Mouse (Mus musculus): ENCODE measurements around the gene Dhdds. TPM values are rescaled to one million over a fixed set of nuclear protein-coding genes. Genes with fewer than 3 reads are reported as not detected.

Dhdds gene
- total RNA-seq (2014; fragmentation: Nextera tagmentation): 45.3 and 57.1 TPM in 2 replicates
- 22.8 and 24.8 TPM in 2 replicates for total RNA-seq (2017)

- peak; percentile 93 for ATAC-seq (replicated peaks; ENCODE audit: poor library complexity, severe bottlenecking)
Measured at GRCm38 (mm10) chr4:134000466-134001438, at the start of gene Dhdds. Dhdds (minus strand) TSS chr4:134000918.

- ATAC-seq (replicated peaks; ENCODE audit: poor library complexity, severe bottlenecking): no peak
Measured at GRCm38 (mm10) chr4:134047648-134048047, 46.9 kb upstream of the Dhdds start.

- no peak for ATAC-seq (replicated peaks; ENCODE audit: poor library complexity, severe bottlenecking)
Measured at GRCm38 (mm10) chr4:134043041-134043440, 42.3 kb upstream of the Dhdds start.

- peak; percentile 84 for ATAC-seq (replicated peaks; ENCODE audit: poor library complexity, severe bottlenecking)
Measured at GRCm38 (mm10) chr4:134041317-134042123, 40.8 kb upstream of the Dhdds start.

GRCm38 (mm10) chr4:134035953-134036352 lies 35.2 kb upstream of the Dhdds start:
- peak; percentile 70 for ATAC-seq (replicated peaks; ENCODE audit: poor library complexity, severe bottlenecking)

GRCm38 (mm10) chr4:134025802-134026201 lies 25.1 kb upstream of the Dhdds start:
- ATAC-seq (replicated peaks; ENCODE audit: poor library complexity, severe bottlenecking): no peak

- peak; percentile 89 for ATAC-seq (replicated peaks; ENCODE audit: poor library complexity, severe bottlenecking)
Measured at GRCm38 (mm10) chr4:134020621-134021020, 19.9 kb upstream of the Dhdds start.

- no peak for ATAC-seq (replicated peaks; ENCODE audit: poor library complexity, severe bottlenecking)
Measured at GRCm38 (mm10) chr4:134019641-134020351, 19.1 kb upstream of the Dhdds start.

- ATAC-seq (replicated peaks; ENCODE audit: poor library complexity, severe bottlenecking): no peak
Measured at GRCm38 (mm10) chr4:134019210-134019609, 18.5 kb upstream of the Dhdds start.

GRCm38 (mm10) chr4:134018779-134019145 lies 18.0 kb upstream of the Dhdds start, which contains the start of gene Lin28a:
Lin28a (minus strand) TSS chr4:134018841.
- no peak for ATAC-seq (replicated peaks; ENCODE audit: poor library complexity, severe bottlenecking)

GRCm38 (mm10) chr4:134018038-134018778 lies 17.5 kb upstream of the Dhdds start:
- ATAC-seq (replicated peaks; ENCODE audit: poor library complexity, severe bottlenecking): no peak

- ATAC-seq (replicated peaks; ENCODE audit: poor library complexity, severe bottlenecking): no peak
Measured at GRCm38 (mm10) chr4:134017201-134017865, 16.6 kb upstream of the Dhdds start.

GRCm38 (mm10) chr4:134016767-134017166 lies 16.0 kb upstream of the Dhdds start:
- ATAC-seq (replicated peaks; ENCODE audit: poor library complexity, severe bottlenecking): no peak

GRCm38 (mm10) chr4:134016208-134016607 lies 15.5 kb upstream of the Dhdds start:
- ATAC-seq (replicated peaks; ENCODE audit: poor library complexity, severe bottlenecking): no peak

GRCm38 (mm10) chr4:134012858-134013528 lies 12.3 kb upstream of the Dhdds start:
- ATAC-seq (replicated peaks; ENCODE audit: poor library complexity, severe bottlenecking): peak; percentile 39; the same call in 1 of the 2 replicates

- peak; percentile 14; the same call in 1 of the 2 replicates for ATAC-seq (replicated peaks; ENCODE audit: poor library complexity, severe bottlenecking)
Measured at GRCm38 (mm10) chr4:134011450-134012414, 11.0 kb upstream of the Dhdds start.

- ATAC-seq (replicated peaks; ENCODE audit: poor library complexity, severe bottlenecking): no peak
Measured at GRCm38 (mm10) chr4:134009709-134010108, 9.0 kb upstream of the Dhdds start.
